Comparison of ENCODE assay signal across 7 mouse cellular contexts in genomic region chr13:97265534-97265933, GRCm38 (mm10). TPM values are rescaled to one million over a fixed set of nuclear protein-coding genes. Genes with fewer than 3 reads are reported as not detected.
A peak's percentile ranks its signal among the peaks of the same experiment; 100 is the strongest.
DNase-seq lines count a peak whose midpoint lies in the region; ATAC-seq and TF ChIP-seq lines count a peak whose summit lies in the region.
"Not testable (repeated sequence)": the region's sequence is repeated elsewhere in the genome, so short reads cannot be mapped to it uniquely, and the experiment has no call there.

No protein-coding gene starts in this region.

- TF ChIP-seq EP300 in MEL (IDR thresholded peaks at IDR 0.05; ENCODE audit: low read depth in 1 of 2, low read length in 2 of 2): not testable (repeated sequence)

- not testable (repeated sequence) for TF ChIP-seq CTCF in MEL (IDR thresholded peaks at IDR 0.05 in 2 of 3, conservative IDR thresholded peaks at IDR 0.05 in 1 of 3; ENCODE audit: control insufficient read depth in 1 of 3, insufficient read depth in 1 of 3, low read depth in 2 of 3, low read length in 3 of 3, poor library complexity in 1 of 3, severe bottlenecking in 1 of 3)

- not testable (repeated sequence) for H3K9me3 ChIP-seq in MEL (replicated peaks; ENCODE audit: insufficient read depth, low read length); forebrain, embryonic 11.5 days (ENCODE audit: control insufficient read depth, low read length); midbrain, embryonic 11.5 days (ENCODE audit: control insufficient read depth, low read length)

- not testable (repeated sequence) for TF ChIP-seq POLR2A in MEL (IDR thresholded peaks at IDR 0.05; ENCODE audit: control insufficient read depth in 1 of 2, insufficient read depth in 1 of 2, low read depth in 1 of 2, low read length in 2 of 2, poor library complexity in 1 of 2)

- H3K4me1 ChIP-seq in MEL (ENCODE audit: control insufficient read depth in 1 of 2, insufficient read depth in 2 of 2, low read length in 2 of 2); forebrain, embryonic 11.5 days (replicated peaks; ENCODE audit: control insufficient read depth, insufficient read depth, low read length); midbrain, embryonic 11.5 days (ENCODE audit: control insufficient read depth, insufficient read depth, low read length): not testable (repeated sequence)

- ATAC-seq in forebrain, embryonic 11.5 days (replicated peaks; ENCODE audit: low FRiP score); midbrain, embryonic 11.5 days (ENCODE audit: low FRiP score): not testable (repeated sequence)

- 92% methylated on average over 6 of the region's 6 CpGs for WGBS in forebrain, embryonic 11.5 days
- 88% methylated on average over 6 of the region's 6 CpGs for WGBS in midbrain, embryonic 11.5 days

- H3K27ac ChIP-seq in MEL (ENCODE audit: control insufficient read depth, low read depth, low read length); forebrain, embryonic 11.5 days (ENCODE audit: low read depth, low read length); midbrain, embryonic 11.5 days (ENCODE audit: low read depth, low read length): not testable (repeated sequence)

- H3K79me2 ChIP-seq in MEL (ENCODE audit: control insufficient read depth, insufficient read depth, low read length, poor library complexity): not testable (repeated sequence)

- H3K4me3 ChIP-seq in MEL (ENCODE audit: control insufficient read depth in 1 of 2, insufficient read depth in 1 of 2, low read depth in 2 of 2, low read length in 2 of 2); forebrain, embryonic 11.5 days (ENCODE audit: low read depth, low read length); midbrain, embryonic 11.5 days (ENCODE audit: low read depth, low read length): not testable (repeated sequence)

- not testable (repeated sequence) for H3K36me3 ChIP-seq in MEL (ENCODE audit: control insufficient read depth in 1 of 2, insufficient read depth in 2 of 2, low read length in 2 of 2); forebrain, embryonic 11.5 days (ENCODE audit: control insufficient read depth, insufficient read depth, low read length); midbrain, embryonic 11.5 days (ENCODE audit: control insufficient read depth, insufficient read depth, low read length)

- peak; percentile 2 for DNase-seq in A20 (ENCODE audit: low read depth, low spot score)
- DNase-seq in B cell, adult 2 months: peak; percentile 5 to 19
- DNase-seq in MEL (ENCODE audit: low read depth, low spot score): peak; percentile 9
- peak; percentile 91 for DNase-seq in R1 (ENCODE audit: low read depth, low spot score)
- peak; percentile 48 for DNase-seq in ZHBTc4 (ENCODE audit: low read depth, low spot score)
- DNase-seq in forebrain, embryonic 11.5 days (ENCODE audit: low spot score): peak; percentile 25
- DNase-seq in midbrain, embryonic 11.5 days (ENCODE audit: low spot score, missing footprints): peak; percentile 31

- not testable (repeated sequence) for H3K4me2 ChIP-seq in forebrain, embryonic 11.5 days (ENCODE audit: low read depth, low read length, severe bottlenecking); midbrain, embryonic 11.5 days

- H3K9ac ChIP-seq in MEL (ENCODE audit: control insufficient read depth, low read depth, low read length, poor library complexity, severe bottlenecking); forebrain, embryonic 11.5 days (ENCODE audit: low read length); midbrain, embryonic 11.5 days (ENCODE audit: low read length): not testable (repeated sequence)

- not testable (repeated sequence) for TF ChIP-seq RAD21 in MEL (IDR thresholded peaks at IDR 0.05; ENCODE audit: low read depth, low read length)

- not testable (repeated sequence) for H3K27me3 ChIP-seq in MEL (ENCODE audit: control insufficient read depth in 1 of 2, insufficient read depth in 2 of 2, low read length in 2 of 2); forebrain, embryonic 11.5 days (ENCODE audit: control insufficient read depth, insufficient read depth, low read length); midbrain, embryonic 11.5 days (ENCODE audit: control insufficient read depth, insufficient read depth, low read length)

RNA-seq across cellular contexts. Expression of gene Enc1, which starts 24.6 kb away (rescaled TPM):
- total RNA-seq in MEL (2012; rRNA removed): not detected in 2 replicates
- not detected for polyA plus RNA-seq in MEL (2012; ENCODE audit: insufficient read depth in 1 of 2, insufficient read length in 2 of 2, low read depth in 1 of 2, low replicate concordance in 2 of 2, missing spikeins in 1 of 2)
- polyA plus RNA-seq in forebrain, embryonic 11.5 days (2014; fragmentation: Nextera tagmentation; extraction: Ambion mirVana): 17.9 and 20.8 TPM in 2 replicates
- polyA plus RNA-seq in midbrain, embryonic 11.5 days (2014; fragmentation: Nextera tagmentation; extraction: Ambion mirVana): 18.4 and 19.8 TPM in 2 replicates

Comparison
In these comparisons a context has a peak if more than half of its experiments do, and no peak if none do; other contexts are left out.
1. DNase-seq: peak in every context shown above with its lines; median percentile 91 in R1; 48 in ZHBTc4; 31 in midbrain, embryonic 11.5 days; 25 in forebrain, embryonic 11.5 days; 12 in B cell, adult 2 months; 9 in MEL; 2 in A20.
2. RNA of gene Enc1, which starts 24.6 kb away (polyA plus RNA-seq): 18.4 to 19.8 TPM in midbrain, embryonic 11.5 days and 17.9 to 20.8 TPM in forebrain, embryonic 11.5 days; not detected in MEL; every median in the first group is over 10 times any median in the second.